Mouse (Mus musculus): ENCODE results near the gene Sgip1.

Sgip1 gene

DNA sequence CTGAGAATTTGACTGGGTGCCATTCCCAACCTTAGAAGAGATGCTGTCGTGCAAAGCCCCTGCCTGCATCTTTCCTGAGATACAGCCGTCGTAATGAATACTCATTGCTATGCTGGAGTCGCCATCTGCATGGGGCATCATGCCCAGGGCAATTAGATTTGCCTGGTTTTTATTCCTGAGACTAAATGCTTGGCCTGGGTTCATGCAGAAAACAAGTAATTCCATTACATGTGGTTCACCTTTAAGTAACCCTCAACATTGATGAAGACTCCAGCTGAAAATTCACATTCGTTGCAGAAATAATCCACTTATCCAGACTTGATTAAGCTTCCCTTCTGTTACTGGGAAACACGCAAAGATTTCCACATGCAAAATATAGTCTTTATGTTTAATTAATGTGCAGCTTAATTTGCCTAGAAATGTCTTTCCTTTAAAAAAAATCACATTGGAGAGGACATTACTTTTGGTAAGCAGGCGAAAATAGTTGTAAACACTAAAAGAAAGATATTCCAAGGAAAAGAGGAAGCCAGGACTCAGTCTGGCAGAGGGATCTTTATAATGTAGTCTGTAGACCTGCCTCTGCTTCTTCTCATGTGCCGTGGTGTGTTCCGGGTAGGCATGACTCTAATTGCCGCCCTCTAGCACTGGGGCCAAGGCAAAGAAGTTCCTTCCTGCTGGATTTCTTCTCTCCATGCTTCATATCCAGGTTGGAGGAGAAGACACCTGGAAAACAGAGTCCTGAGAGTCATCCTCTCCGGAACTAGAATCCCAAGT, 100.0 kb downstream of the Sgip1 start:
- no peak for DNase-seq

DNA sequence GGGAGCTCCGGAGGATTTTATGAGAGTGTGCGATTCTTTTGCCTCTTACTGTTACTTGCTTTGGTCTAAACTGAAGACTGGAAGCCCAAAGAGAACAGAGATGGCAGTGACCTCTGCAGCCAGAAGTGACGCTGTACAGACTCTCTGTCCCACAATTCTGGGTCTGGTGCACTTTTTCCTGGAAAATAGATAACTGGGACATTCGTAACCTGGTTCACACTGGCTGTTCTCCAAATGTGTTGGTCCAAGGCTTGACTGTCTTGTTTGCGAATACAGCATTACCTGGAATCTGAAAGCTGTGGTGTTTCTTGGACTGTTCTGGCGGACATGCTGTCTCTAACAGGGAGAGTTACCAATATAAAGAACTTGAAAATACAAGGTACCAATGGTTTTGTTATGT, 109.4 kb downstream of the Sgip1 start:
- no peak for DNase-seq

DNA sequence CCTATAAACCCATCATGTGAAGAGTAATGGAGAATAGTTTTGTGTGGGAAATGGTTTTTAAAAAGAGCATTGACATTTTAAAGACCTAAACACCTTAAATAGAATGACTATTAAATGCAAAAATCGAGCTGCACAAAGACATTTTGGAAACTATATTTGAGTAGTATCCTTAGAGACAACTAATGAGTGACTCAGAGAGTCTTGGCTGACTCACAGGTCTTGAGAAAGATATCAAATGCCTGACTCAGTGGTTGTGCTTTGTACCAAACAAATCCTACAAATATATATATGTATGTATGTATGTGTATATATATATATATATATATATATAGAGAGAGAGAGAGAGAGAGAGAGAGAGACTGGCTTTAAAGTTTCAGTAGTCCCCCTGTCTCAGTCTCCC, 110.1 kb downstream of the Sgip1 start:
- DNase-seq, result no peak

DNA sequence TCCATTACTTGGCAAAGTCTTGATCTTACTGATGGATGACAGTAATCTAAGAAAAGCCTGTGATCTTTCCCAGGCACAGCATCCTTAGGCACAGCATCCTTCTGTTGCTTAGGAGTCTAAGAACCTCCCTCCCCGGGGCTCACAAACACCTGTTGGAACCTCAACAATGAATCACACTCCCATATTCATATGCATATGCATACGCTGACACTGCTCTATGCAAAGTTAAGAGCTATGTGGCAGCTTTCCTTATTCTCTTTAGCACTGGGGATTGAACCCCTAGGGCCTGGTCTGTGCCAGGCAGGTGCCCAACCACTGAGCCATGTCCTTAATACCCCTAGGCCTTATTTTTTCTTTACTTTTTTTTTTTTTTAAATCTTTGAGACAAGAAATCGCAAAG, 111.2 kb downstream of the Sgip1 start:
- no peak for DNase-seq

DNA sequence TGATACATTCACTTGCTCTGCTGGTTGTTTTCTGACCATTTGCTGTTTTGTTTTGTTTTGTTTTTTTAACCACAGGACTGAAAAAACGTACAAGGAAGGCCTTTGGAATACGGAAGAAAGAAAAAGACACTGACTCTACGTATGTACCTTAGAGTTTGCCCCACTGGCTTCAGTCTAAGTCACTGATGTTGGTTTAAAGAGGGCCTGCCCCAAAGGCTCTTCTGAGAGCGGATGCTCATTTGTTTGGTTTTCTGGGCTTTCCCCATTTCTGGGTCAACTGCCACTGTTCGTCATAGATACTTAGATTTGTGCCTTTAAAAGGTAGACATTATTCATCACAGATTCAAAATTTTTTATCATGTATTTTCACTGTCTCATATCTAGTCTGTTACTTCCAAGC, 111.7 kb downstream of the Sgip1 start:
- DNase-seq, result no peak

DNA sequence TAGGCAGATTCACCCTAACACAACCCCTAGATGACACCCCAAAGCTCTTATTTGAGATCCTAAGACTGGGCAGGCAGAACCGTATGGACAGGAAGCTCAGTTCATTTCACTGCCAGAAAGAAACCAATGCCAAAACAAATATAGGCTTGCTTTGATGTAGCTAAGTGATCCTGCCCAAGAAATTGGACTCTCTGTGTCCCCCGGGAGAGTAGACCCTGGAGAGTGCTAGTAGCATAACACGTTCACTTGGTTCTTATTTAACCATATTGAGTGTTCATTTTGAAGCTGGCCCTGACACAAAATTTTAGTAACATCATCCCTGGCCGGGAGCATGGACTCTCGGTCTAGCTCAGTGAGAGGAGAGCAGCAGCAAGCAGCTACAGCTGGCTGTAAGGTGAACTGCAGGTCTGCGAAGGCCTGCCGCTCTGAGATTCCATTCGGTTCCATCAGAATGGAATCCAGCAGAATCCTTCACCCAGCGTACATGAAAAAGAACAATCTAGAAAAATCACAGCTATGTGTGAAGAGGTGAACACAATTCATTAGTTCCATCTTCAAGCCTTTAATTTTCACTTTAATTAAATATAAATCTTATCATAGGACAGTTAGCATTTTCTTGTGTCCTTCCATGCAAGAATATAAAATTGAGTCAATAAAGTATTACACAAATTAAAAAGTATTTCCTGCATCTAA, 112.4 kb downstream of the Sgip1 start:
- no peak for DNase-seq

DNA sequence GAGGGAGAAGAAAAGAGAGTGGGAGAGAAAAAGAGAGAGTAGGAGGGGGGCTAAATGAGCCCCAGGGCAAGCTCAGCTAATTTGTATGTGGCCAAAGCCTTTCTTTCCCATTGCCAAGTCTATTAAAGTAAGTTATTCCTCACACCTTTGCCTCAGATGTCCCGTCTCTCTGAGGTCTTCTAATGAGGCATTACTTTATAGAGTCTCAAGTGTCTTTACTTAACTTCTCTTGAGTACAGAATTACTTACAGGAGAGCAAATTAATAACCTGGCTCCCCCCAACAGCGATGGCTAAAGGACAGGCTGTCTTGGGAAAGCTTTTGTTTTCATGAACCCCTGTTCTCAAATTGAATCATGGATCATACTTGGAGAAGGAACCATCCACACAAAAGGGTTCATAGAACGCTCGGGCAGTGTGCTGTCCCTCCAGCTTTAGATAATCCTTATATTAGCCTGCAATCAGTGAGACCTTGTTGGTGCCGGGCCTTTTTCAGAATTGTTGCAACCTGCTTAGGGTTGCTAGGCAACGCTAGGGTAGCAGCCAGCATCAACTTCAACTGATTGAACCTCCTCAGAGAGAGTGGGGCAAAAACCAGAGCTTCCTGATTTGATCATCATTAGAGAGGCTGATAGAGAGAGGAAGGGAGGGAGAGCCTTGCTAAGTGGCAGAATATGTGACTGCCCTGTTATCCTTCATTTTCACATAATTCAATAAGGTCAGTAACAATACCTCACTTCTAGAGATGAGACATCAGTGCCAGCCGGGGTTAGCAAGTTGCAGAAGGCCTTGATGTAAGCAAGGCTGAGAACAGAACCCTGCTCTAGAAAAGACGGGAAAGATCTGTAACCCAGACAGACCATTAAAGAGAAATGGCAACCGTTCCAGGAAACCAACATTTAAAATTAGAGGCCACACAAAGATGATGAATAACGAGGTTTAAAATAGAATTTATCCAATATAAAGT, 114.1 kb downstream of the Sgip1 start:
- no peak for DNase-seq

DNA sequence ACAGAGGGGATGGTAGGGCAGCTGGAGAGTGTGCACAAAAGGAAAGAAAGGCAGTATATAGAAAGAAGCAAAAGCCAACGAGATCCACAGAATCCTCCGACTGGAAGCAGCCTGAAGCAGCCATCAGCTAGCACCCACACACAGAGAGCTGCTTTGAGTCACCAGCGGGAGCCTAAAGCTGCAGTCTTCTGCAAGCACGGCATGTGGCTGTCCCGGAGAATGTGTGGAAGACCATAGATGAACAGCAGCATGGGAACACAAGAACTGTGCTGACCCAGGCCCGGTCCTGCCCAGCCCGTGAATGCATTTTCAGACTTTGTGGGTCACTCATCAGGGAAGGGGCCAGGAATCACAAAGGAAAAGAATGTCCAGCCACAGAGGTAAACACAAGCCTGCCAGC, 115.0 kb downstream of the Sgip1 start:
- DNase-seq, result no peak

DNA sequence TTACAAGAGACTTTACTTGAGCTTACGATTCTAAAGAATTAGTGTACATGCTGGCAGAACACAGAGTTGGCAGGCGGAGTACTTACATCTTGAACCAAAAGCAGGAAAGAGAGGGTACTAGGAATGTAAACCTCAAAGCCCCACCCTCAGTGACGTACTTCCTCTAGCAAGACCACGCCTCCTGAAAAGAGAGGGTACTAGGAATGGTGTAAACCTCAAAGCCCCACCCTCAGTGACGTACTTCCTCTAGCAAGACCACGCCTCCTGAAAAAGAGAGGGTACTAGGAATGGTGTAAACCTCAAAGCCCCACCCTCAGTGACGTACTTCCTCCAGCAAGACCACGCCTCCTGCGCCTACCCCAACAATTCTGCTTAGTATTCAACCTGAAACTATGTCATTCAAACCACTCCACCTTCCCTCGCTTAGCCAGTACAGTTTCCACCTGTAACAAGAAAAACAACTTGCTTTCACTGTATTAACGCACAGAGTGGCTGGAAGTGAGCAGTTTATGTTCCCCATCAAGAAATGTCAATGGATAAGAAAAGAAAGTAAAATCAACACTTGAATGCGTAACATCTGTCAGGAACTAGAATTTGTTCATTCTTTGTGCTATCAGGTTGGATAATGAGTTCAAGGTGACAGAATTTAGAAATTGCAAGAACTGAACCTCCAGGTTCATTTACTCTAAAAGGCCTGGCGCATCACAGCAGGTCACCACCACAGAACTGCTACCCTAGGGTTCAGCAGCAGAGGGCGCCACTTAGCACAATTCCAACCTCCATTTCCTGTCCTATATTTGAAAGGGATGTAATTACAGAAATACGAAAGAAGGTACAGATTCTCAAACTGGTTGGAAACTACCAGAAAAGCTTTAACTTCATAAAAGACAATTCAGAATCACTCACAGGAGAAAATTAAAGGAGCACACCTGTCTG, 118.4 kb downstream of the Sgip1 start:
- peak; percentile 10 for DNase-seq

DNA sequence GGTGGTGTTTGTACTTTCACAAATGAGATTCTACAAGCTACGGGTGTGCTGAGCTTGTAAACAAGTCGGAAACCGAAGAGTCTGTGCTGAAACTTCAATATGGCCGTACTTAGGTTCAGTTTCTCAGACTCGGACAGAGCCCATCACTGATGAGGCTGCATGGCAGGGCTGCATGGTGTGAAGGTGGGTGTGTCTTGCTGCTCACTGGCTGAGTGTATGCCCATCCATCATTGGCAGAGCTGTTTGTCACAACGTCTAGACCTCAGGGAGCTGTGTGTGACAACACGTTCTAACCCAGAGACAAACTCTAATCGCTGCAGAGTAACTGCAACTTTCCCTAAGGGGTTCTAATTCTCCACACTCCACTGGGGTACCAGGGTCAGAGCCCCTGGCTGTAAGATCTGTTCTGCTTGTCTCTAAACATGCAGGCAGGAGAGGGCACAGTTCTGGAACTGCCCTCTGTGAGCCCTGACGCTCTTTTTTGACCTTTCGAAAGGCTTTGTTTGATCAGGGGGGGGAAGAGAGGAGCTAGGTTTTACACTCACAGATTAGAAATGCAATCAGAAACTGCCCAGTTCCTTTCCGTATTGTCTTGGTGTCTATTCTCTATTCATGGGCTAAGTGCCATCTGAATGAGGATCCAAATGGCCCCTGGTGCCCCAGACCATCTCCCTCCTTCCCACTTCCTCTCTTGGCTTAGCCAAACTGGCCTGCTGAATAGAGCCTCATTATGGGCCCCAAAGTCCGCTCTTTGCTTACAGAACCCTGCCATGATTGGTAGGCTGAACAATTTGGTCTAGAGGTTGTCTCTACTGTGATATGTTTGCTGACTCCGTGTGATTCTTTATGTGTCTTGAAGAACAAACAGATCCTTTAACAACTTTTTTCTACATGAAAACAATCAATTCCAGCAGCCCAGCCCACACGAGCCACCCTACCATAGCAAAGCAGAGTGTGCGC, 121.9 kb downstream of the Sgip1 start:
- DNase-seq, result no peak

DNA sequence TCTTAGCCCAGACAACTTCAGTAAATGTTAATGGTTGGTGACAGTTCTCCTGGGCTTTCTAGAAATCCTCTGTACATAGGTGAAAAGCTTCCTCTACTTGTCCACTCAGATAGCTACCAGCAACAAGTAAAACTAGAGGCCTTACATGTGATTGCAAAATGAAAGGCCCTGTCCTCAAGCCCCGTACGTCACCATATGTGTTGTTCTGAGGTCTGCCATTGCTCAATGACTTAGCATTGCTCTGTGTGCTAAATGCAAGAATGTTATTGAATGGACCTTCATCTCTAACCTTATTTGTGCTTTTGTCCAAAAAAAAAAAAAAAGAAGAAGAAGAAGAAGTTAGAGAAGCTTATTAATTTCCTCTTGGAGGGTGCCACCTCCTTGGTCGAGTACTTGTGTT, 125.4 kb downstream of the Sgip1 start:
- no peak for DNase-seq

DNA sequence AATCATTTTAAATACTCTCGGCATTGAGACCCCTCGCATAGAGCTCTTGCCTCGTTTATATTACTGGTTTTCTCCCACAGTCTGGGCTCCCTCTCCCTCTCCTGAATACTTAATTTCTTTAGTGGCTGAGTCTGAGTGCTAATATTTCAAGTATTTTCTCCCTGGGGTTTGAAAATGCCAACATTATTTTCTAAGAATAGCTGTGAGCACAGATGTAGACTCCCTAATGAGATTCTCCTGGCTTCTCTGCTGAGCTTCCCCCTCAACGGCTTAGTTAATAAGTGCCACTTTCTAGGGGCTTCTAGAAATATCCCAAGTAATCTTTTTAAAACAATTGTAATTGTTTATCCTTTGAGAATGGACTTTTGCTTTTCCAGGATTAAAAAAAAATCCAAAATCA, 130.2 kb downstream of the Sgip1 start:
- DNase-seq, result no peak

DNA sequence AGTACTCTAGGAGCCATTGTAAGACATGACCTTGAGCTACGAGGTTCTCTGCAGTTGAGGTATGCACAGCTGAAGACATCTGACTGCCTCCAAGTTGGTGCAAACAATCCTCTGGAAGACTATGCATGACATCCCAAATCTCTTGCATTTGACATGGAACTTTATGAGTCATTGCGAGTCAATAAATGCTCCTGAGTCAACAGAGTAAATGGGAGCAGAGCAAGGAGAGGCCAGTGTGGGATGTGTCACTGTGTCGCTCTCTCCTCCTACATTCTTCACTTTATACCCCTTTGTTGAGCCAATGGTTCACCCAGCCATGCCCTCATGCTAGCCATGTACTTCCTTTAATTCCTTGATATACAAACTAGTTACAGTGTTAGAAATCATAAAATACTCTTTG, 142.0 kb downstream of the Sgip1 start:
- no peak for DNase-seq

DNA sequence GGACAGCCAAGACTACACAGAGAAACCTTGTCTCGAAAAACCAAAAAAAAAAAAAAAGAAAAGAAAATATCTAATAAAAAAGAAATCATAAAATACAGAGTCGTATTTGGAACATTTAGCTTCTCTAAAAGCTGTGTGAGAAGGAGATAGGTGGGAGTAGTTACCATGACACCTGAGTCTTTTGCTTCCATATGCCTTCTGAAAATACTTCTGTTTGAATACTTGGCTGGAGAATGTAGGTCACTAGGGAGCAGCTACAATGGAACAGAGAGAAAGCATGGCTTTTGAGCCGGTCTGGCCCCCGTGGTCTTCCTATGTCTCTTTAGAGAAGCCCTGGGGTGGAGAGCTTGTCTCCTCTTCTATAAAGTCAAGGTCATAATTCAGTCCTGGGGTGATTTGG, 143.1 kb downstream of the Sgip1 start:
- no peak for DNase-seq

DNA sequence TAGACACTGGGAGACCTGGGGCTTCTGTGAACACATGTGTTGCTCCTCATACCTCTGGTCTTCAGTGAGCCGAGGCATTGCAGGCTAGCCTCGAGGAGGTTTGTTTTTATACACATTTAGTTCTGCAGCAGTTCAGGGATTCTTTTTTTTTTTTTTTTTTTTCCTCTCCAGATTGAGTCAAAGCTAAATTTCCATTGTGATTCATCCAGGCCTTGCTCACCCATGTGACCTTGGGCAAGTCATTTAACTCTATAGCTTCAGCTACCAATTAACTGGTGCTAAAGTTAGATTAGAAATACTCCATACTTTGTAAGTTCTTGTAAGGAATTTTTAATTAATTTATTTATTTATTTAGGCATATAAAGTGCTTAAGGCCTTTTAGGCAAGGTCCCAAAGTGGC, 145.4 kb downstream of the Sgip1 start:
- DNase-seq, result no peak

DNA sequence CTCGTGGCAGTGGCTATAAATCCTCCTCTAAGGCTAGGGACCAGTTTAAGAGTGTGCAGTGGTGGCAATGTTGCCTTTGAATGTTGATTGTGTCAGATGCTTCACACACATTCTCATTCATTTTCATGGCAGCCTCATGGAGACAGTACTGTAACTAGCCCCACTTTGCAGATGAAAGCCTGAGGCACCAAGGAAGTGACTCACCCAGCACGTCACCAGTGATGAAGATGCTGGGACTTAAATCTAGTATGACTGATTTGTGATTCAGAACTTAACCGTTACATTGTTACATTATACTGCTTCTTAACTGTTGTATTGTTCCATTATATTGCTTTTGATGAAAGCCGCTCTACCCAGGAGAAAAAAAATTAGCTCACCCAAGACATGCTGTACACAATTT, 145.8 kb downstream of the Sgip1 start:
- no peak for DNase-seq

DNA sequence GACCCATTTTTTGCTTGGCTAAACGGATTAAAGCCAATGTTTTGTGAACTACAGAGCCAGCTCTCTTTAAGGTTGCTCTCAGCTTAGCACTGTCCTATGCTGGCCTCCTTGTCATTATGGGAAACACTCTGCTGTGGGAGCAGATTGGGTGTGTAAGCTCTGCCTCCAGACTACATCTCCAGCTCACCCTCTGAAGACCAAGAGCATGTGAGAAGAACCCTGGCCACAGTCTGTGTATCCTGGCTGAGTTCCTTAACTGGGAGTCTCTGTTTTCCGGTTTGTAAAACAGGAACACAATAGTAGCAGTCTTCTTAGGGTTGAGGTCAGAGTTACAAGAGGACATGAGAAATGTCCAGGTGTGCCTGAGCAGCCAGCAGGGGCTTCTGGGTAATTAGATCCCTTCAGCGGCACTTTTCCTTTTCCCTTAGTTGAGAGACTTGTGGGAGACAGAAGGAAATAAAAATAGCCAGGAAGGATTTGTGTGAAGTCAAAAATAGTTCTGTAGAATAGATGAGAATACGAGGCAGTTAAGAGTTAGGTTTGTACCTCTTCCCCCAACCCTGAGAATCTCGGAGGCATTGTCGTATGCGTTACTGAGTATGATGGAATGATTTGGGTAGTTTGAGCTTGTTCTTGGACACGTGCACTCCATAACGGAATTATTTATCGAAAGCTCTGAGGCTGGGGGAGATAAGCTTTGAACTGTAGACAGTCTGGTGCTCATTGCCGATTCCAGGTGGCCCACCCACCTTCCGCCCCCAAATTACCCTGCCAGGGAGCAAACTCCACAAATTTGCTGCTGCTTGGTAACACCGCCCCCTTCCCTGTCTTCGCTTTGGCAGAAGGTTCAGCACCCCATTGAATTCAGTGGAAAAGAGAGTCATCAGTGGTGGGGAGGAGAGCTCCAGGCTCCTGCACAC, 146.9 kb downstream of the Sgip1 start:
- DNase-seq, result no peak

DNA sequence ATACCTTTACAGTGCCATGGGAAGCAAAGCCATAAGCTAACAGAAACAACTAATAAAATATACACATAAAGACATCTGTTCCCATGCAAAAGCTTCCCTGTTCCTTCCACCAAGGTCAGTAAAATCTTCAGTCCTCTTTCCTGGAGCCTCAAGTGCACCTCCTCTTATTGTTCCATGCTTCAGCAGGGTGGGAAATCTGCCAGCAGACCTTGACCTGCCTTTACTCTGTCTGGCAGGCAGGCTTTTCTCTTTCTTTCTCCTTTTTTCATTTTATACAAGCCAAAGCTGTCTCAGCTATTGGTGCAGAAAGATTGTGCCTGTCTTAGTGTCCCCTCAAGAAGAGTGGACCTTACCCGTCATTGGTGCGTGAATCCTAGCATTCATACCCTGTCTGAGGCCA, 154.8 kb downstream of the Sgip1 start:
- peak; percentile 20 for DNase-seq

DNA sequence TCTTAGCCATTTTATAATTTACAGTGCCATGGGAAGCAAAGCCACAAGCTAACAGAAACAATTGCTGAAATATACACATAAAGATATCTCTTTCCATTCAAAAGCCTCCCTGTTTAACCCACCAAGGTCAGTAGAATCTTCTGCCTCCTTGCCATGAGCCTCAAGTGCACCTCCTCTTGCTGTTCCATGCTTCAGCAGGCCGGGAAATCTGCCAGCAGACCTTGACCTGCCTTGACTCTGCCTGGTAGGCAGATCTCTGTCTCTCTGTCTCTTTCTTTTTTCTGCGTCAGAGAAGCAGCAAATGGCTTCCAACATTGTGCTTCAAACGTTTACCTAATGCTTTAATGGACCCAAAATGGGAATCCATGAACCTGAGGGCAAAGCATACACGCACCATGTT, 157.9 kb downstream of the Sgip1 start:
- DNase-seq, result peak; percentile 89

DNA sequence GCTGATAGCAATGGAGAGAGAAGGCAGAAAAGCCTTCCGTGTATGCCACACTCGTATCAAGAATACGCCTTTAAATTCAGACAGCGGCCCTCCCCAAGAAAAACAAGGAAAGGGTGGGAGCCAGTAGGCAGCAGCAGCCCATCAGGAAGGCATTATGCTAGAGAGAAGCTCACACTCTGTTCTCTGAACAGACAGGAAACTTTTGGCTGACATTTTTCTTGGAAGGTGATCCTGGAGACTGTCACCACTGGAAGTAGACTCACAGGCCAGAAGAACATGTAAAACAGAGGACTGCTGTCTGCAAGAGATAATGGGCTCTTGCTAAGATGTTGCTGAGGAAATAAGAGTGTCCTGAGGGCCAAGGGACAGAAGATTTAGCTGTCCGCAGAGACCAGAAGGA, 158.6 kb downstream of the Sgip1 start:
- no peak for DNase-seq
